Mouse (Mus musculus) lung, adult 18-20 months (tissue): ENCODE measurements at regions not wholly inside any gene's neighbourhood (a gene's known extent, or its start where the extent isn't known, plus 50 kb on each side); places are given as distances from the start of the nearest gene placed in this dataset.
"Not testable (repeated sequence)": the region's sequence is repeated elsewhere in the genome, so short reads cannot be mapped to it uniquely, and the experiment has no call there.

ENCODE experiments used
- DNase-seq, 2 experiments: peaks; one replicate each; pipeline ENCODE4 v3.0.0; 2022; ENCODE audit warnings: mixed read lengths in 2 of 2

DNA sequence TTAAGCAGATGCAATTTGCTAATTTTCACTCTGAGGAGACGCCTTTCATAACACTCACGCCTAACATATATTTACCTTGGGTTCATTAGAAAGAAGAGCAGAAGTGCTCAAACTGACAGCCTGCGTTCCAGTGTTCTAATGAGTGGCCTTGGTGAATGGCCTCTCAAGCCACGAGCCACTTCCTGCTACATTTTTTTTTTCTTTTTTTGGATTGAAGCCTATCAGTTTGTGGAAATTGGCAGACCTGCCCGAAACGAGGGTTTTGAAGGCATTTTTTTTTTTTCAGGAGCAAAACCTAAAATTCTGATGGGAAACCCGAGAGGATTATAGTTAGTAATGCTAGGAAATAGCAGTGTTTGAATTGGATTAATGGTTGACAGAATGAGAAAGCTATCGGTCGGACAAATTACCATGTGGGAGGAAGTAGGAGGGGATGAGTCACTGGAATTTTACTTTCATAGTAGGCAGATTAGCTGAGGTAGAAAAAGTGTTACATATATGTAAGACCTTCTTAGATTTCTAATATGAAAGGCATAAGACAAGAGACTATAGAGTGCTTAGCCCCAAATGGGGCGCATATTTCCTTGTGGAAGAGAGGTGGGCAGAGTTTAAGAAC lies 113.7 kb upstream of the Cwc22 start:
- peak in 1 of 2 experiments; percentile 23 for DNase-seq

DNA sequence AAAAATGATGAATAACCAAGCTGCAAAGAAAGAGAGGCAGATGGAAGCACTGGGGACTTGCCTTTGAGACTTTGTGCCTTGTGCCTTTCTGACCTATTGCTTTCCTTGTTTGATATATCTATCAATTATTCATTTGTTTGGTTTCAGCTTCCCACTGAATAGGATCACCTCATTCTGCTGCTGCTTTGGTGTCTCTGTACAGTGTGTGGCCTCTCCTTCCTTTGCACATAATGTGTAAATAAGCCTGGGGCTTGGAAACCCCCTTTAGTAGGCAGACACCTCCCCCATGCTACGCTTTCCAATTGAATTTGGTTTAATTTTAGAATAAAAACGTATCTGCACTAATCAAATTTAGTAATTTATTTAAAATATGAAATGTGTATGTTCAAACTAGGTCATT lies 112.8 kb upstream of the Cwc22 start:
- no peak for DNase-seq

DNA sequence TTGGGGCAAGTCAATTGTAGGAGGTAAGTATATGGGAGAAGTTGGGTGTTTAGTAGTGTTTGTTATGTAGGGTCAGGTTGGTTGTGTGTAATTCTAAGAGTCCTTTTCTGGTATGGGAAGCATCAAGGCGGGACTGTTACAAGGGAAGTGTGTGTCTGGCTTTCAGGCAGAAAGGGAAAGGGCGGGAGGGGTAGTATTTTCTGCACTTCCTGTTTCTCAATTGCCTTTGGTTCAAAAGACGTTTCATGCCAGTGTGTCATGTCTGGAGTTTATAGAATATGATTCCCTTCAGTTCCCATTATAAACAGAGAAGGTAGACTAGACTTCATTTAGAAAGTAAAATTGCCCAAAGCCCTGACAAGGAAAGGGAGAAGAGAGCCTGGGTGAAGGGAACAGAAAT lies 107.7 kb upstream of the Cwc22 start:
- DNase-seq, result no peak

DNA sequence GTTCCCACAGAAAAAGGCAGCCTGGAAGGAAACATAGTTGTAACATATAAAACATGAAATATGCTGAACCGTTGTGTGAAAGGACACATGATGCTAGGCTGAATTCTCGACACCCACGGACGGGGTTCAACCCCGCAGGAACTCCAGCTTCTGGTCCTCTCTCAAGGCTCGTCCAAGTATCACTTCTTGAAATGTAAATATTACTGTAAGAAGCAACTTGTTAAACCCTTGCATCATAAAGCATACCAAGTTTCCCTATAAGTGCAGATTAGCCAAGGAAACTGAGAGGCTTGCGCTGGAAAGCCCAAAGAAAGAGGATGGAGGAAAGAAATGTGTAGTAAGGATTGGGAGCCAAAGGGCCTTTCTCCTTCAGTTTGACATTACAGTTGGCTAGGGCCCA lies 104.4 kb upstream of the Cwc22 start:
- no peak for DNase-seq

DNA sequence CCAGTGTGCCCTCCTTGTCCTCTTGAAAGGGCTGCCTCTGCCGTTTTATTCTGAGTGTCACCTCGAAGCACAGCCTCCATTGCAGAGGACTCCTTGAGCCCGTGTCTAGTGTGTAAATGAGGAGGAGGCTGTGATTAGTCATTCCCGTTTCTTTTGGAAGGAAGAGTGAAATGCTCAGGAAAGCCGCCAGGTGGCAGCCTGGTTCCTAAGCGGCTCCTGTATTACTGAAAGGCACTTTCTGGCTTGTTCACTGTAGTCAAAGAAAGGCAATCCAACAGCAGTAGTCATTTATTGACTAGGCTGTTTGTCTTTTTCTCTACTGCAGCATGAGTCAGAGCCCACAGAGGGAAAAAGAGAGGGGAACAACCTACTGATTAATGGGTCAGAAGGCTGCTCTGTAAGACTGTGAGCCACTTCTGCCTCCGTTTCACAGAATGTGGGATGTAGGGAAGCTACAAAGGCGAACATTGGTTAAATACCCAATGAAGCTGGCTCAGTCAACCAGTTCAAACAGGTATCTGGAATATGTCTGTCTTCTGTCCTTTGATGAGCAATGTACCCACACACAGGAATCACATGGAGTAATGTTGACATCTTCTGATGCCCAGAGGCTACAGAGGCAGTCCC lies 103.2 kb upstream of the Cwc22 start:
- DNase-seq, result peak; percentile 76

DNA sequence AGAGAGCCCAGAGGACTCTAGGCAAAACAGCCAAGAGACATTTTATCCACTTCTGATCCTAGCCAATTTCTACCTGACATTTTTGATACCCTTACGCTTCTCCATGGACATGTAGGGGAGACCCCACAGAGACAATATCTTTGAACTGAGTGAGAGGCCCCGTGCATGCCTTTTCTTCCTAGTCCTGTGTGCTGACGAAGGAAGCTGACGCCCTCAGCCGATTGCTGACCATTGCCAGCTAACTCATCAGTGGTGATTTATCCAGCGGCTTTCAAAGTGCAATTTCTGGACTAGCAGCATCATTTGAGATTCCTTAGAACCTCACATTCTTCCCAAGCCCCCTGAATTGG lies 102.5 kb upstream of the Cwc22 start:
- DNase-seq, result no peak

DNA sequence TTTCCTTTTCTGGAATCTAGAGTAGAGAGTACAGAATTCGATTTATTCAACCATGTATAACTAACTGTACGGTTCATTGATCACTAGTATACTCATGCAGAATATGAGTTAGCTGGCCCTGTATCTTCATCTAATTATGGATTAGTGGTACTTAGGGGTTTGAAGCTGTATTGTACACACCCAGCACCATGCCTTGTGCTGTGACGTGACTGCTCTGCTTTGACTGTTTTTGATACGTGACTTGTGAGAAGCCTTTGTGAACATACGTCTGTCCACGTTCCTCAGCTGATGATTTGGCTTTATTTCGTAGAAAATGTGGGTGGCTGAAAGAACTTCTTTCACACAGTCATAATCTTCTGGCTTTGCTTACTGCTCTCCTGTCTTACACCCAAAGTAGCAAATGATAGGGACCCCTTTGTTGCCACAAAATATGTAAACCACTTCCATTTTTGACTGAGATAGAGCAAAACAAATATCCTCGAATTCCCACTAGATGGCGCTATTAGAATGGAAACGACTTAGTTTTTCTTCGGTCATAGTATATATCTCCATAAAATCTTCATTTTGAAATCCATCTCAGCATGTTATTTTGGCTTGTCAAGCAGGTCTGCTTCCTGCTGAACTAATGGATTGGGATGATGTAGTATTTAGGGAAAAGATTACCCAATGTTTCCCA lies 102.0 kb upstream of the Cwc22 start:
- DNase-seq, result no peak

DNA sequence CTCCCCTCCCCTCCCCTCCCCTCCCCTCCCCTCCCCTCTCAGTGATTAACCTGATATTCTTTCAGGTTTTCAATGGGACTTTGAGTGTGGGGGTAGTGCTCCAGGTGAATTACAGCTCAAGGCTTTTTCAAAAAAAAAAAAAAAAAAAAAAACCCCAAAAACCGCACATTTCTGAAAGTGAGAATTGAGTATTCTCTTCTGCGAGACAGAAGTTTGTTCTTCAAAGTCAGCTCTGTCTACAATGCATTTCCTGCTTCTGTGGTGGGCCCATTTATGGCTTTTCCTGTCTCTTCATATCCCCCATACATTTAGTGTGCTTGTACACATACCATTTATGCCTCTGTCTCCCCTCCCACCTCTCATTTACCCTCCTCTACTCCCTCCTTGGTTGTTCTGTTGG lies 81.1 kb upstream of the Cwc22 start:
- no peak for DNase-seq

DNA sequence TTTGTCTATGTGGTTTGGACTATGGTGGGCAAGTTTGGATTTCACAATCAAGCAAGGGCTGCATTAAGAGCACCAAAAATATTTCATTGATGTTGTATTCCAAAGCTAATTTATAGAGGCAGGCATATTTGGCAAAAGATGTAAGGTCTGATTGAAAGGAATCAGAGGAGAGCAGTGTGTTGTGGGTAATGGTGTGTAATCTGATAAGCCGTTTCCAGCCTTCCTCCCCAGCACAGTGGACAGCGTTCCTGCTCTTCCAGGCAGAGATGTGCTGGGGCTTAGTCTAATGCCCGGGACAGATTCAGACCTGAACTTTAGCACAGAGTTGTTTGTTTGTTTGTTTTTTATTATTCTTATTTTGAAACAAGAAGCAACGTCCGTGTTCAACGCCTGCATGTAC lies 80.6 kb upstream of the Cwc22 start:
- DNase-seq, result no peak

DNA sequence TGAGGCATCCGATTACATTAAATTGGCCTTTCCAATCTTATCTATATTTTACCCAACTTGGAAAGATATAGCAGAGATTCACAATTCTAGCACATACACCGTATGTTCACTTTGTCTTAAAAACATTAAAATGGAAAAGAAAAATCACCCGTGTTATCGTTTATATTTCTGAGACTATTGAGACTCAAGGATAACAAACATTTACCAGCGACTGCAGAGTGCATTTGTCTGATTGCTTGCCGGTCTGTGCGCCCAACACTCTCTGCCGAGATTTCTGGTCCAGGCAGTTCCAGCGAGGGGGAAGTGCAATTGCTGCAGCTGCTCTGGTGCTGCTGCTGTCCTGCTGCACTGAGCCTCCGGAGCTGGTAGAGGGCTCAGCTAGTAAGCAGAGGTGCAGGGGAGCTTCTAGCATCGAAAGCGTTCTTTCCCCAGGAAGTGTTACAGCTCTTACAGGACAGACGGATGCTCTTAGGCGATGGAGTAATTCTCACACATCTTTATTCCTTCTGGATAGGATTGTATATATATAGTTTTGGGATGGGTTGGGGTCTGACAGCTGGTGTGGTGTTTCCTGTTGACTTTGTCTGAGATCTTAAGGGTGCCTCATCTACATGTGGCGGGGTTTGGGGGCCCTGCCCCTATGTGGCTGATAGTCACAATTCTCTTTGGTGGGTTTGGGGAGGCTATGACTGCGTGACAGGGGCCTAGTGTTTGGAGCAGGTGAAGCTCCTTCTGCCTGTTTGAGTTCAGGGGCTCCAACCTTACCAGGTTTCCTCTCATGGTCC lies 79.7 kb upstream of the Cwc22 start:
- no peak for DNase-seq

DNA sequence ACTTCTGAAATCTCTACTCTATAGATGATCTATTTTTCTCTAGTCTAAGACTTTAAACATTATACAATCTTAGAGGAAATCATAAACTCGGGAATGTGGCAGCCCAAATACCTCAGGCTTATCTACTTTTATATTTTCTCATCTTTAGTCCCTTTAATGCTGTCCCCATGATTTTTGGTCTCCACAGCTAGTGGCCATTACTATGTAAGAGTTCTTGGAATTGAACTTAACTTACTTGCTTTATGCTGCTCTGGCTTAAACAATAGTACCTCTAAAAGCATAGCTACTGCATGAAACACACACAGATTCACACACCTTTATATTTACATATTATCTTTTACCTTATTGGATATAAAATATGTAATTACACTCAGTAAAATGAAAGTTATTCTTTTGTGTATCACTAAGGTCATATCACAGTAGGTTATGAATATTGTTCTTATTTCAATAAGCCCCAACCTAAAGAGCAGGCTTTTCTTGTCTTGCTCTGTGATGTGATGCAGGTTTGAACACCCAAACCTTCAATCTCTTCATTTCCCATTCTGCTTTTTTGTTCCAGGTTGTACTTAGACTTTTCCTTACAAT lies 78.9 kb upstream of the Cwc22 start:
- no peak for DNase-seq

DNA sequence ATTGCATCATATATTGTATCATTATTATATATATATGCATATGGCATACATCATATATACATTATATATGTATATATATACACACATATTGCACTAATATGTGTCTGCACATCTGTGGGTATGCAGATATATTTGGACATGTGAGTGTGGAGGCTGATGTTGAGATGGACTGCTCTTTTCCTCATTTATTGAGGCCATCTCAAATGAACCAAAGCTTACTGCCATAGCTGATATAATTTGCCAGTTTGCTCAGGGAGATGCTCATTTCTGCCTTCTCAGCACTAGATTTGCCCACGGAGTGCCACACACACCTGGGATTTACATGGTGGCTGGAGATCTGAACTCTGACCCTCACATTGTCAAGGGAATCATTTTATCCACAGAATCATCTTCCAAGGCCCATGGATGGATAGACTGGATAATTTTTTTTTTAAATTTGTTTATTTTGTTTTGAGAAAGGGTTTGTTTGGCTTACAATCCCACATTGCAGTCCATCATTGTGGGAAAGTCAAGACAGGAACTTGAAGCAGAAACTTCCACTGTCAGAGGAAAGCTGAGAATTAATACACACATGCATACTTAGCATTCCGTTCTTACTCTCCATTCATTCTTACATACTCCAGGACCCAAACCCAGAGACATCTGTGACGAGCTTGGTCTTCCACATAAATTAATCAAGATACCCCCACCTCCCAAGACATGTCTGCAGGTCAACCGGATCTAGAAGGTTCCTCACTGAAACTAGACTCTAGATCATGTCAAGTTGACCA lies 77.9 kb upstream of the Cwc22 start:
- DNase-seq, result no peak

DNA sequence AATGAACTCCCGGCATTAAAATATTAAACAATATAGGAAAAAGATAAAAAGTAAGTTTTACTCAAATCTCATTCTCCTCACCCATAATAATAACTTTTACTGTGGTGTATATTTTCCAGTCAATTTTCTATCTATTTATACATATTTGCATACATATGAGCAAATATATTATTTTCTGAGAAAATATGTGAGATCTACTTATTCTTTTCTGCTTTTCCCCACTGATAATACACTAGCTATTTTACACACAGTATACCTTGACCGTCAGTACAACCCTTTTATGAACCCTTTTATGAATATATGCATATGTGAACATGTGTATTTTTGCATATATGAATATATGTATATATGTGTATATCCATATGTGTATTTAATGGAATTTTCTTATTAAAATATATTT lies 77.2 kb upstream of the Cwc22 start:
- no peak for DNase-seq

DNA sequence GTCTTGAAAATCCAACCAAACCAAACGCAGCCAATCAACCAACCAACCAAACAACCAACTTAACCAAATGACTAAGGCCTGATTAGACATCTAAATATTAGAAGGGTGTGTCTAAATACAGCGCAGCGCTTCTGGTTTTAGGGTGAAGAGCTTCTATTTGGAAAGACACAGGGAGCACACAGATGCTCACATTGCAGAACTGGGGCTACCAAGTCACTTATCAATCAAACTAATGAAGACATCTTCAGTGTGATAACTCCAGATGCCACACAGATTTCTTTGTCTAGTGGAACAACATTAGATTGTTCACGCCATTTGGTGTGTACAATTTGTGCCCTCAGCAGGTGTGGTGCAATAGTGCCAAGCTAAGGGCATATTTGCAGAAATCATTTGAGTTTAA lies 76.6 kb upstream of the Cwc22 start:
- DNase-seq, result no peak

DNA sequence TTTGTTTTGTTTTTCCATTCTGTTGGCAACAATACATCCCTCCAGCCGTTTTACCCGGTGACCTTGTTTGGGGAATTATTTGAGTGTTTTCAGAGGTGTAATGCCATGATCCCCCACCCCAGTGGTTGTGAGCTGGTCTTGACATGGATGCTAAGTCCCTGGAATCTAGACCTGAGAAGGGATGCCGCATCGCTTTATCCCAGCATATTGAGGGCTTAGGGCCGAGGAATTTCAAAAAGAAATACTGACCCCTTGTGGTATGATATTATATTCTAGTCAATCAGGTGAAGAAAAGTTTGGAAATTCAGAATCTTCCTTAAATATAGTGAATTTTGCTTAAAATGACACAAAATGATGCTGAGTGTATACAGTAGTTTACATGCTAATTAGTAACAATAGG lies 75.7 kb upstream of the Cwc22 start:
- DNase-seq, result no peak

DNA sequence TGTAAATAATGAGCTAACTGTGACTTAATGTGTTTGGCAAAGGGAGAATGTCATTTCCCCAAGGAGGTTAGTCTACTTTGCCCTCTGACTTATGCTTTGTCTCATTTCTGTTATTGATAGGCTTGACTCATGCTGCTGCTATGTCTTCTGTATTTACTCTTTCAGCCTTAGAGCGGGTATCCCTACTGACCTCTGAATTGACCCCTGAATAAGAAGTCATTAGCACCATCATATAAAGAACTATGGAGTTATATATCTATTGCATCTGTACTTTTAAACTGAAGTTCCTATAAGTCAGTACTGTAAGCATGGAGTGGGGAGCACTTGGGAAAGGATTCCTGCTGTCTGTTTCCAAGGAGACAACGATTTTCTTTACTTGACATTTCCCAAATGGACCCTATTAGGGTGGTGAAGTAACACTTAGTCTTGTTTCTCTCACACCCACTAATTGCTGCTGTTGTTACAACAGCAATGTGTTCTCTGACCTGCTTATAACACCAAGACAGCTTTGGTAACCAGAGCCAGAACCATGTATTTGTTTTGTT lies 75.3 kb upstream of the Cwc22 start:
- DNase-seq, result no peak

DNA sequence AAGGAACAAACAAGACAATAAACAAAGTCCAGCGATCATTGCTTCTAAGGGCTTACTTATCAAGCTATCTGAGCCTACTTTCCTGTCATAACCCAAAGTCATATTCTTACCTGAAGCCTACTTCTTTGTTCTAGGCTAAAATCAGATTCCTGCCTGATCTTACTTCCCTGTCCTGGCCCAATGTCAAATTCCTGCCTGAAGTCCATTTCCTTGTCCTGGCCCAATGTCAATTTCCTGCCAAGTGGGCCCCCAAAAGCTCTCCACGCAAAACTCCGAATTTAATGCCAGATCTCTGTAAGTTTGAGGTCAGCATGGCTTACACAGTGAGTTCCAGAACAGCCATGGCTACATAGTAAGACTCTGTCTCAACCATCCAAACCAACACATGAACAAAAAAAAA lies 74.3 kb upstream of the Cwc22 start:
- no peak for DNase-seq

DNA sequence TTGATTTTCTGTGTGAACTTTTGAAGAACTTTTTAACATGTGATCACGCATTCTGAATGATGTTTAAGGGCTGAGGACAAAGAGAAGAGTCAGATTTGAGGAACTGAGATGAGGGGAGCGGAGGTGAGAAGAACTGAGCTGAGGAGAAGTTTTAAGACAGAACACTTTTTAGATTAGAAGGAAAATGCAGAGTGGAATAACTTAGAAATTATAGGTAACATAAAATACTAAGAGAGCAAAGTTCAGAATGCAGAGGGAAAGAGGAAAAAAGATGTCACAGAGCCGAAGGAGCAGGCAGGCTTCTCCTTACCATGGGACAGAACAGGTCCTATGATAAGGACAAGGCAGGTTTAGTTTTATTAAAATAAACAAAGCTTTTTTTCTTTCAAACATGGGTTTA lies 73.7 kb upstream of the Cwc22 start:
- no peak for DNase-seq

DNA sequence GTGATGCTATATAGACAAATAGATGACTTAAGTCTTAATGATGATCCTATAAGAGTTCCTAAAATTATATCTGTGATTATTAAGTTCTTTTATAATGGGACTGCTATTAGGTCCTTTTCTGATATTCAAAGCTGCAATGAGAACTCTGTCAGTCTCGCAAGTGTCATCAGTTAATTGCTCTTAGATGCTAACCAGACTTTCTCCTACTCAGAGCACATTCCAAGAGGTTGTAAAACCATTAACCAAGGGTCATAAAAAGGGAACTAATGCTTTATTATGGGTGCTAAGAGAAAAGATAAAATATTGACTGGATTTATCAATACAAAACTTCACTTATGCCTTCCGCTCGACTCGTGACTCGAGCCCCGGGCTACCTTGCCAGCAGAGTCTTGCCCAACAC lies 66.3 kb upstream of the Cwc22 start:
- not testable (repeated sequence) for DNase-seq

DNA sequence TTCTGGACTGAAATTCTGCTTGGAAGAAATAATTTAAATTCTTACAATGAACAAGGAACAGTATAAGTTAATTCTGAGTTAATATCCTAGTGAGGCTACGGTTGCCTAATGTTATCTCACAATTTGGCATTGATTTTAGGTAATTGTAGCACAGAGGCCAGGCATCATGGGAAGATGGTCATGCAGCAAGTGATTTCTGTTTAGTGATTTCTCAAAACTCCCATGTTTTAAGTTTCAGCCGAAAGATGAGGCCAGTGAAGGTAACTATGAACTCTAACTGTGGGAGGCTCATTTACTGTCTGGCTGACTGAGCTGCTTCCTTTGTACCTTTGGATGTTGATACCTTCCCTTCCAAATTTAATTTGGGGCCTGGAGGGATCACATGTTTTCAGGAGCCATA lies 65.6 kb upstream of the Cwc22 start:
- no peak for DNase-seq

DNA sequence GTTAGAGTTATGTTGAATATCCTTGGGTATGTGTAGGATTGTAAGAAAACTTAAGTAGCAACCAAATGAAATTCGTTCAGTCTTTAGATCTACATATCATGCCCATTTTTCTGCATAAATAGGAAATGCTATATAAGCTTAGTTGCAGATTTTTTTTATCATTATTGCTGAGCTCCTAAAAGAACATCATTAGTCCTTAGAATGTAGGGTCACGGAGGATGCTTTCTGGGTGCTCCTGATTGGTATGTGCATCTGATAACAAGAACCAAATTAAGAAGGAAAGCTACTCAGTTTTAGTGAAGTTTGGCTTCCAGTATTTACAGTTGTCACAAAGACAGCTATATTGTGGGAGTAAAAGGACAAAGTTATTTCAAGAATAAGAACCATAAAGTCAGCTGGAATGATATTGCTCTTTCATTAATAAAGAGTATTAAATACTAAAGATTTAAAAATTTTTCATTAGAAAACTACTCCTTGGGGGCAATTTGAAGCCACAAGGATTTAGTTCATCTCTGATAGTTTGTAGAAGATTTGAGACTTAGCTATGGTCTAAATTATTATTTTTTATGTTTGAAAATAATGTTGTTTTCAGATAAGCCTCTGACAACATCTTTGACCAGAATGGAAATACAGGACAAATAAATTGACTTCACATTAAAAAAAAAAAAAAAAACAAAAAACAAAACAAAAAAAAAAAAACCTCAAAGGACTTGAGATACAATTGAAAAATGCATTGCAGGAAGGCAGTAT lies 65.1 kb upstream of the Cwc22 start:
- DNase-seq, result no peak
